Mouse (Mus musculus) left cerebral cortex, postnatal 4 days (tissue): ENCODE measurements around the gene Pik3cb. TPM values are rescaled to one million over a fixed set of nuclear protein-coding genes. Genes with fewer than 3 reads are reported as not detected.

Source experiments
- DNase-seq: peaks from one replicate; pipeline ENCODE4 v3.0.0-alpha.2; 2022
- intact Hi-C: fragments of 180-260 bp; cut with DNase I; formaldehyde crosslinking; loops from one replicate; pipeline ENCODE4 v1.15.1; 2025
- total RNA-seq, 2 experiments: library from RNA; stranded (reverse); gene quantifications; 2 replicates each; pipeline ENCODE4 v1.2.3; 2021

Gene Pik3cb
- total RNA-seq, 2 experiments from 2014 or later, result 16.8 to 18.5 TPM

DNA sequence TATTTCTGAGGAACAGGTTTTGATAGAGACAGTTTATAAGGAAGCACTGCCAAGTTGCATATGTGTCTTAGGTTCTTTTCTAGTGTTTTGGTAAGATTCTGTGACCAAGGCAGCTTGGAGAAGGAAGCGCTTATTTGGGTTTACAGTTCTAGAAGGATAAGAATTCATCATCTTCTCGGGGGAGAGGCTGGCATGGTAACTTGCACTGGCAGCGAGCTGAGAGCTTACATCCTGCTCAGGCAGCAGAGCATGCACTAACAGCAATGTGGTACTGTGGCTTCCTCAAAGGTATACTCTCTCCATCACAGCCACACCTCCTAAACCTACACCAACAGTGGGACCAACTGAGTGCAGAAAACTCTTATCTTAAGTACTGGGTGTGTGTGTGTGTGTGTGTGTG lies 123.7 kb downstream of the Pik3cb start:
- DNase-seq, result no peak
- intact Hi-C loops, result no loop called here

DNA sequence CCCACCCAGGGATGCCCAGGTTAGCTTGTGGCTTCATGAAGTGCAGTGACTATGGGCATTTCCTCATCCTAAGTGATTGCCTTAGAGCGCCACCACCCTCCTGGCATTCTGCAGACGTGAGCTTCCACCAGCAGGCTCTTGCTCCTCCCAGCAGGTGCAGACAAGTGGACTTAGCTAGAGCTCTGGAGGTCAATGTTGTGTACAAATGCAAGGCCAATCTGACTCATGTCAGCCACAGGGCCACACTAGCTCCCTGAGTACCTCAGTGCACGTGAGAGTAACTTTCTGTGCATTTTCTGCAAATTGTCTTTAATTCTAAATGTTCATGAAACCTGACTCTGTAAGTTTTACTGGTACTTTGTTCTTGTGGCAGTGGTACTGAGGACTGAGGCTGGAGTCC lies 124.1 kb downstream of the Pik3cb start:
- intact Hi-C loops, result no loop called here

DNA sequence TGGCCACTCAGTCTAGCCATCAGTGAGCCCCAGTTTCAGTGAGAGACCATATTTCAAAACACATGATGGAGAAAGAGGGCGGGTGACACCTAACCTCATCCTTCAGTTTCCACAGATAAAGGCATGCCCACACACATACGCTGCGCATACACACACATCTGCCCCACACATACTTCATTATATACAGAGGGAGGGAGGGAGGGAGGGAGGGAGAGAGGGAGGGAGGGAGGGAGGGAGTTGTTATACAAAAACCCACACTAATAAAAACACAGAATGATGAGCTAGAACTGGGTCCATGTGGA lies 130.6 kb downstream of the Pik3cb start:
- intact Hi-C loops, result no loop called here
- no peak for DNase-seq

More for the DNA sequence above, 124.1 kb downstream of the Pik3cb start:
- no peak for DNase-seq

DNA sequence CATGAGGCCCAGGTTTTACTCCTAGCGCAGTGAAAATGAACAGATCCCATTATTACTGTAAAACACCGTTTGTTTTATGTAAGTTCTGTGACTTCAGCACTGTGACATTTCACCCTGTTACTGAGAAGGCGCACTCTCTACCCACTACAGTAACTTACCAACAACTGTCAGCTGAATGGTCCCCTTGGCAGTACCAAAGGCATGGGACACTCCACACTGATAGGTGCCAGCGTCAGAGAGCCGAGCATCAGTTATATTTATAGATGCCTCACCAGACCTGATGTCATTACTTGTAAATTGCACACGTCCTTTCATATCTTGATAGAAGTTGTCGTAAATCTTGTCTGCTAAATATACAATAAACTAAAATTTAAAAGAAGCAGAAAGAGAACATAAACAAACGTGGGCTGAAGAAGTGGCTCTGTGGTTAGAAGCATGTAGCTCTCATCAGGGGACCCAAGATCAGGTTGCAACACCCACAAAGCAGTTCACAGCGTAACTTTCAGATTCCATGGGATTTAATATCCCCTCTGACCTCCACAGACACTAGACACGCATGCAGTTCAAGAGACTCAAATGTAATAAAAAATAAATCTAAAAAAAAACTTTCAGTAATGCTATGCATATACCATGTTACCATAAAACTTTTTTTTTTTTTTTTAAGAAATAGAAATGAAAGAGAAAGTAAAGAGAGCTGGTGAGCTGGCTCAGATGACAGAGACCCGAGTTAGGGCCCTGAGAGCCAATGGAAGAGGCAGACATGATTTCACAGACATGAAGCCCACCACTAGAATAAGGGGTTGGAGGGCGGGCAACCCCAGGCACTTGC lies 131.1 kb downstream of the Pik3cb start:
- DNase-seq, result no peak
- intact Hi-C loops, result no loop called here

DNA sequence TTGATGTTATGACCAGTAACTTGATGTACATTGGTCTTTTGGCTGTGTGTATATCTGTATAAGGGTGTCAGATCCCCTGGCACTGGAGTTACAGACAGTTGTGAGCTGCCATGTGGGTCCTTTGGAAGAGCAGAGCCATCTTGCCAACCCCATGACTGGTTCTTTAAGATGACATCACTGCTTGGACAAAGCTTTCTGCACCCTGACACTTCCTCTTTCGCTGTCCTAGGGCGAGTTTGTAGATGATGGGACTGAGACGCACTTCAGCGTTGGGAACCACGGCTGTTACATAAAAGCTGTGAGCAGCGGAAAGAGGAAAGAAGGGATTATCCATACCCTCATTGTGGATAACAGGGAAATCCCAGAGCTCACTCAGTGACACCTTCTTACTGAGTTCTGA lies 139.1 kb downstream of the Pik3cb start:
- intact Hi-C loops, result no loop called here
- DNase-seq, result no peak

DNA sequence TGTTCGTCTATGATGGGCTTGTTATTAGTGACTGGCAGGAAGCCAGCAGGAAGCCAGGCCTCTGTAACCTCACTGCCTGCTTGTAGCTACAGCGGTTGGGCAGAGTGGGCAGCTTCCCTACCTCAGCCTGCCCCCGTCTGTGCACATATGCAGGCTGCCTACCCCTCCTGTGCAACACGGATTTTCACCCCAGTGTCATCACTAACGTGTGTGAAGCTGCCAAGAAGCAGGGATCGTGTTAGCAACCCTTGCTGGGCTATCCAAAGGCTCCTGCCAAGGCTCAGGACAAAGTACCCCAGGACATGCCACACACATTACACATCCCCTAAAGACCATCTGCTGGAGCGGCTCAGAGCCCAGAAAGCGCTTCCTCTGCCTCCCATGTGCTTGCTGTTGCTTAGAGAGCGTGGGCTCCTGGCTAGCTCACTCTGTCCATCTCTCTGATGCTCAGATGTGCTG lies 140.5 kb downstream of the Pik3cb start:
- DNase-seq, result peak; percentile 80
- intact Hi-C loops, result no loop called here

DNA sequence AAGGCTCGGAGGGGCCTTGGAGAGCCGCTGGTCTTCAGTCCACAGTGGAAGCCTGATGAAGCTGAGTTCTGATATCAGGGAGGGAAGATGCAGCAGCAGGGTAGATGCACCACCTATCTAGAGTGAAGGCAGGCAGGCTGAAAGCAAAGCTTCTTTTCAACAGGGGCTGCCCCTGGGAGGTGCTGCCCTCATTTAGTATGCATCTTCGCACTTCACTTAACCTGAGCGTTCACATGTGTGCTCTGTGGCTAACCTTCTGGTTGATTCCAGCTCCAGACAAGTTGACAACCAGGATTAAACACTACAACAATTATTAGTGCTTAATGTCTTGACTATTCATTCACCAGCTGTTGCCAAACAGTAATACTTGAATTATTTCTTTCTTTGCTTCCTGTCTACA lies 146.3 kb downstream of the Pik3cb start:
- DNase-seq, result no peak
- intact Hi-C loops, result no loop called here

DNA sequence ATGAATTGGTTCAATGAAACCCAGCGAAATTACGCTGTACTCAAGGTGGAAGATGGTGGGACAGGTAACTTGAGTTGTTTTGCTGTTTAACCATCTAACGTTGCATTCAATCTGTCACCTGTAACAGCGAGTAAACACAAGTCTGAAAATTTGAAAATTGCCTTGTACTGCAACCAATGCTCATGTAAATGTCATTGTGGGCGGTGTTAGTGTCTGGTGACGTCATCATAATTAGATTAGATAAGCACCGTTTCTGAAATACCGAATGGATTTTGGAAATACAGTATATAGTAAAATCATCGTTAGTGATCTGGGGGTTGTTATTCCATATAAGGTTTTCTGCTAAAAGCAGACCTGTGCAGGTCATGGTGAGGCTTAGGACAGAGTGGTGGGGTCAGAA lies 153.3 kb downstream of the Pik3cb start:
- intact Hi-C loops, result no loop called here
- DNase-seq, result no peak

Other genes starting within 250 kb of the Pik3cb start
- gene 7420426K07Rik, start 237.5 kb downstream of the Pik3cb start, total RNA-seq, result not detected
- 1 to 10 TPM; 1.6 to 2.4 TPM for gene Foxl2, start 185.3 kb downstream of the Pik3cb start, total RNA-seq
- gene Faim, start 154.2 kb downstream of the Pik3cb start, total RNA-seq, result 10 to 100 TPM; 41.6 to 43.9 TPM
- gene Gm1123, start 104.9 kb downstream of the Pik3cb start, total RNA-seq, result not detected
- gene Faiml, start 96.6 kb upstream of the Pik3cb start, total RNA-seq, result not detected
- 10 to 100 TPM; 19.3 to 23.6 TPM for gene Cep70, start 102.7 kb upstream of the Pik3cb start, total RNA-seq
- gene Esyt3, start 217.9 kb upstream of the Pik3cb start, total RNA-seq, result 1 to 10 TPM; 1.6 to 3.3 TPM